In the genomic region with DNA sequence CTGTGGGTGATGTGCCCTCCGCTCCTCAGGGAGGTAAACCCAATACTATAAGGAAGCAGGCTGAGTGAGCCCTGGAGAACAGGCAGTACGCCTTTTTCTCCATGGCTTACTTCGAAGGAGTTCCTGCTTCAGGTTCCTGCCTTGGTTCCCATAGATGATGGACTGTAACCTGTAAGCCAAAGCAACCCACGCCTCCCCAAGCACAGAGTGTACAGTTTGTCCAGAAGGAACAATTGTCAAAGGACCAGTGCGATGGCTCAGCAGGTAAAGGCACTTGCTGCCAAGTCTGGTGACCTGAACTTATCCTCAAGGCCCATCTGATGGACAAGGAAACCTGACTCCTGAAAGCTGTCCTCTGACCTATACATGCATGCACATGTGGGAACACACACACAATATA, we compare ENCODE assay signal across 23 mouse cellular contexts. TPM values are rescaled to one million over a fixed set of nuclear protein-coding genes. Genes with fewer than 3 reads are reported as not detected.
DNase-seq lines count a peak whose midpoint lies in the region; ATAC-seq lines count a peak whose summit lies in the region.
"Had no signal": no experiment of that assay in that cellular context is flagged by ENCODE, and none has a peak within 500 bp of the region (broad histone marks: within the 10 kb centered on the region; RNA-seq: fewer than 3 reads in every experiment).

No protein-coding gene starts in this region.

- ATAC-seq in erythroid progenitor cell, adult 5-6 weeks (replicated peaks; ENCODE audit: low FRiP score, poor library complexity, severe bottlenecking), result no peak
- ATAC-seq: activated CD4-positive, CD25-positive, alpha-beta regulatory T cell, adult 4 months; CD4-positive, CD25-positive, alpha-beta regulatory T cell, adult 4 months; forebrain, embryonic 13.5 days; forebrain, embryonic 16.5 days; hindbrain, postnatal 0 days; inflammation-experienced regulatory T-cells, adult 6 months; intestine, embryonic 16.5 days had no signal

- peak; percentile 63 to 66 for DNase-seq in cerebellum, adult 18-20 months
- DNase-seq in cerebellum, adult 9-10 months, result no peak
- peak; percentile 75 for DNase-seq in brain, adult 2 months (ENCODE audit: low read depth, low spot score)
- DNase-seq in cerebellum, postnatal 25 days, result peak; percentile 60 to 66
- DNase-seq in lung, postnatal 36 days, result no peak
- DNase-seq: adrenal gland, adult 8-10 months; adrenal gland, postnatal 25 days; embryo, embryonic 11 days; gastrocnemius, postnatal 10 days; gastrocnemius, postnatal 36 days; heart, adult 2 months; heart, postnatal 14 days; heart, postnatal 4 days; kidney, adult 18-20 months had no signal

RNA-seq across cellular contexts. Expression of a gene that starts 18.7 kb away (rescaled TPM):
- total RNA-seq in erythroid progenitor cell, adult 5-6 weeks (2015; ENCODE audit: low replicate concordance), result not detected in 2 replicates
- total RNA-seq in erythroid progenitor cell, adult 5-6 weeks (2017; ENCODE audit: low replicate concordance), result not detected in 2 replicates
- total RNA-seq: granulocyte monocyte progenitor cell, adult 5-6 weeks; heart, postnatal 14 days had no signal

Comparison
In these comparisons a context has a peak if more than half of its experiments do, and no peak if none do; other contexts are left out.
1. DNase-seq: peak in cerebellum, adult 18-20 months (2 of 2), brain, adult 2 months (single experiment) and cerebellum, postnatal 25 days (2 of 2); none in cerebellum, adult 9-10 months (single experiment) and lung, postnatal 36 days (single experiment).